Mouse (Mus musculus) spleen, postnatal 4 days (tissue): ENCODE results near the gene Lhfpl1.
A peak's percentile ranks its signal among the peaks of the same experiment; 100 is the strongest.
"Not testable (repeated sequence)": the region's sequence is repeated elsewhere in the genome, so short reads cannot be mapped to it uniquely, and the experiment has no call there.

Experiments
- DNase-seq, 2 experiments: peaks; one replicate each; pipeline ENCODE4 v3.0.0; 2022; ENCODE audit warnings: low spot score in 2 of 2

Lhfpl1 gene

DNA sequence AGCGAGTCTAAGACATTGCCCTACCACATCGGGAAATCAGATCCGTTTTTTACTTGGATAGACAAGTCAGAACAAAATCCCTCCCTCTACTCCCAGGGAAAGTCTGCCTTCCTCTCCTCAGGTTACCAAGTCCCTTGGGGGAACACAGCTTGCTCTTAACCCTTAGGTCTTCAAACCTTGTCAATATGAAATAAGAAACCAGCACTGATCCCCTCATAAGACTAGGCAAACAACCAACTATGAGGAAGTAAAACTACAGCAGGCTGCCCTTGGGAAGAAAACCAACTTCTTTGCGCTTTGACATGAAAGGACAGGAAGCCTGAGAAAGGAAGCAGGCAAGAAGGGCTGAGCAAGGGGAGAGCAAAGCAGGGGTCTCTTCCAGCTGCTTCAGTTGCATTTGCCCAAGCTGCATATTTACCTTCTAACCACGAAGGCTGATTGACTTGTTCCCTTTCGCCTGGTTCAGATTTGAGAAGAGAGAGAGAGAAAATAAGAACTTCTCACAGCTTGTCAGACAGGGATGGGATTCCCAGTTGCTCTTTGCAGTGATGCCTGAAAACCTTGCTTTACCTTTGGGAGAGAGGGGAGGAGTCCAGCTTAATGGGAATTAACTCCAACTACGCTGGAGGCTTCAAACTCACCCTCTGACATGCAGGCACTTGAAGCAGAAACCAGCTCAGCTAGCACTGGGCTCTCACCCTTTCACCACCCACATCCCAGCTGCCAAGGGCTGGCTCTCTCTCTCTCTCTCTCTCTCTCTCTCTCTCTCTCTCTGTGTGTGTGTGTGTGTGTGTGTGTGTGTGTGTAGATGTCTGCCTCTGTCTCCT is at the start of gene Lhfpl1:
Gene Lhfpl1, minus strand, starts transcription at position 713 of the 827 bp plus-strand sequence.
- DNase-seq: no peak

DNA sequence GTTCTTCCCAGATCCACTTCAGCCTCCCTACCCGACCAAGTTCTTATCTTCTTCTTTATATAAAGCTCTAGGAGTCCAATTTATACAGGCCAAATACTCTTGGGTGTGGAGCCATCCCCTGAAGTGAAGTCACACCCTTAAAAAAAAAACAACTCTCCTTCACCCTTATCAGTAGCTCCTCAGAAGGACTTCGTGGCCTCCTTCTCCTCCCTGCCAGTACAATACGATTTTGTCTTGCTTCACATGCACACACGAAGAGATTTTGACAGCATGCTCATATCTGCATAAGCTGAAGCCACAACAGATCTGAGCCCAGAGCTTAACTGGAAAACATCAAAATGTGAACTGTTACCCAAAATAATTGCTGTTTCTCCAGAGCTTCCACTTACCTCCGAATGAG is 22.9 kb upstream of the Lhfpl1 start:
- DNase-seq: no peak

DNA sequence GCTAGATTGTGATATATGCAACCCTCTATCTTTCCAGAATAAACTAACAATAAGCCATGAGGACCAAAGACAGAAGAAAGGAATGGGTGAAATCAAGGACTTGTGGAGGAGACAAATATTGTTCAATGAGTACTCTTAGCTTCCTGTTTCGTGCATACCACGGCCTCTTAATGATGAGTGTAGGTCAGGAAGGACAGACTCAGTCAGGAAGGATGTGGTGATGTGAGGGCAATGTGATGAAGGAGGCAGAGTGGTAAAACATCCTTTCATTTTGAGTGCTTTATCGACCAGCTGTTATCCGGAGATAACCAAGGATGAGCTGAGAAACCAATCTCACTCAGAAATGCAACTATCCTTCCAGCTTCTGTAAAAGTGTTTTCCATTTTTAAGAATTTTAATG is 13.6 kb upstream of the Lhfpl1 start:
- no peak for DNase-seq

DNA sequence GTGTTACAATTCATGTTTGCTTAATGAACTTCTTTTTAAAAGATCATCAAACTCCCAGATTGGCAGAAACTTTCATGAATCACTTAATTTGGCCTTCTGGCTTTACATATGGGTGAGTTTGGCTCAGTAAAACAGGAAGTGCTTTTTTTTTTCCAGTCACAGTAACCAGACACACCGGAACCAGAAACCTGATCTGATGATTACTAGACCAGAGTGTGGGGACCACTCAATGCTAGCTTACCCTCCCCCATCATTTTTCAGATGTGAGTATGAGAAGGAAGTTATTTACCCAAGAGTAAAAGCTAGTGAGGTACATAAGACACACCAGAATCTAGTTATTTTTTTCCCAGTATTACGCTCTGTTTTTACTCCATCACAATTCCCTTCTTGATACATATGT is 6.5 kb downstream of the Lhfpl1 start:
- DNase-seq: no peak

DNA sequence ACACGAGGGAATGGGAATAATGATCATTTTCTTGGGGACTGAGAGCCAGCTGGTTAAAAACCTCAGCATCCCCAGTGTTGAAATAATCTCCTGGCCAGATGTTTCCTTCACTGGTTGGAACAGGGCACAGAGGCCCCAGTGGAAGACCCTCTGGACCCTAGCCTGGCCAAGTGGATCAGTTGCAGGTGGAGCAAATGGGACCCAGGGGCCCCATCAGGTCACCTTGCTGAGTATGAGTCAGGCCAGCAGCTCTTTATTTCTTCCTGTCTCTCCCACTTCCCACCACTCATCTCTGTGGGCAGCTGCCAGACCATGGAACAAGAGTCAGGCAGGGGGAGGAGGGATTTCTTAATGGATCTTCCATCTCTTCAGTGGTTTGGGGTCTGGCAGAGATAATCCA is 12.7 kb downstream of the Lhfpl1 start:
- no peak for DNase-seq

DNA sequence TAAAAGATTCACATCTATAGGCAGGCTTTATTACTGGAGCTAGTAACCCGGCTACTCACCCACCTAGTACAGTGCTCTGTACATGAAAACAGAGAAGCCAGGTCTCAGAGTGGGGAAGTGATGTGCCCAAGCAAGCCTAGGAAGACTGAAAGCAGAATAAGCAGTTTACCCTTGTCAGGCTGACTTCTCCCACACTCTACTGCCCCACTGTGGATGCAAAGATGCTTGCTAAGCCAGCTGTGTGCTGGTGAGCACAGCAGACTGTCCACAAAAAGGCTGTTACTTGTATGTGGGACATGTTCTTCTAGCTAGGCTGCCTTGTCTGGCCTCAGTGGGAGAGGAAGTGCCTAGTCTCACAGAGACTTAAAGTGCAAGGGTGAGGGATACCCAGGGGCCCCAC is 40.3 kb downstream of the Lhfpl1 start:
- peak in 1 of 2 experiments; percentile 8 for DNase-seq

DNA sequence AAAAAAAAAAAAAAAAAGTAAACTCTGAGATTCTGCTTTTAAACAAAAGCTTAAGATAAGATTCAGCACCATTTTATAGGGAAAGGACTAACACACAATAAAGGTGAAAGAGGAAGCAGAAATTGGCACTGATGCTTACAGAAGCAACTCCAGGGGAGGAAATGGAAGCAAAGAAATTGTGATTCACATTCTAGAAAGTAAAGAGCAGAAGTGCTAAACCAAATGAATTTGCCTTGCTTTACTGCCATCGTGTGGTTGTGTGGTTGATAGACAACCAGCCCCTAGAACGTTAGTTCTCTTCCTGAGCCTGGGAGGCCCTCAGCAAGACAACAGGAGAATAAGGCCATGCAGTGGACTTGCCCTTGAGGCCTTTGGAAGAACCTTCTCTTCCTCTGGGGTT is 41.7 kb downstream of the Lhfpl1 start:
- DNase-seq: no peak

DNA sequence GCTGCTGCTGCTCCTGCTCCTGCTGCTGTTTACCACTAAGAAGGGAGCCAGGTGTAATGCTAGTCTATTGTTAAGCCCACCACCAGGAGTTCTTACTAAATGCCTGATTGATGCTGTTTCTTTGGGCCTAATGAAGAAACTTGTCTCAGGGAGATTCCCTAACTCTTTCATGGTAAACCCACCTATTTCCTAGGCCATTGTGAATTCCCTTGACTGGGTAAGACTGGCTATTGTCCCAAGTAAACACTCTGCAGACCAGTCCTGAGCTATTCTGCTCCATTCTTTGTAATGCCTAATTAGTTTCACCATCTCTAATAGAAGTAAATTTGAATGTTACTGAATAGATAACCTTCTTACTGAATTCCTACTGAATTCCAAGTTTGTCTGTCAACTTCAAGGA is 48.7 kb downstream of the Lhfpl1 start:
- DNase-seq: not testable (repeated sequence)

DNA sequence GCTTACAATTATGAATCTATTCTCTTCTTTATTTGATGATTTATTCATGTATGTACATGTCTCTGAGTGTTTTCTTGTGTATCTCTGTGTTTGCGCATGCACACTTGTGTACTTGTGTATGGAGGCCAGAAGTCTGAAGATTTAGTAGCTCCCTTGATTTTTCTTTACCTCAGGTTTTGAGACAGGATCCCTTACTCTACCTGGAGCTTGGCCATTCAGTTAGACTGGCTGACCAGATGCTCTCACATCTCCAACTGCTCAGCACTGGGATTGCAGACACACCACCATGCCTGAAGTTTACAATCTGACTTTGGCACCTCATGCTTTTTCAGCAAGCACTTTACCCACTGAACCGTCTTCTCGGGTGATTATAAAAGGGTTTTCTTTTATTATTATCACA is 76.7 kb downstream of the Lhfpl1 start:
- DNase-seq: no peak

DNA sequence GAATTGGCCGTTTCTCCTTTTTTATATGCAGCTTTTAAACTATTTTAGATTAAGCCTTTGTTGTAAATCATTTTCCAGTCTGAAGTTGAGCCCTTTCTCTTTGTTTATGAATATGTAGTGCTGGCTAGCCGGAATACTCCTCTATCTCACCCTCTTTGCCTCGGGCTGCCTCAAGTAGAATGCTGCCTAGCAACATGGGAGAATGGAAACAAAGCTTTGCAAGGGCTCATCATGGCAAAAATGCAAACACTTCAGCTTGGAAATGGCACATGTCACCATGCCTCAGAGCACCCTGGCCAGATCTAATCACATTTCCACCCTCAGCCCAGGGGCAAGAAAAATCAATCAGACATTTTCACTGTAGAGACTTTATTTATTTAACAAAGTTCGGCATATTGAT is 77.1 kb downstream of the Lhfpl1 start:
- no peak for DNase-seq

DNA sequence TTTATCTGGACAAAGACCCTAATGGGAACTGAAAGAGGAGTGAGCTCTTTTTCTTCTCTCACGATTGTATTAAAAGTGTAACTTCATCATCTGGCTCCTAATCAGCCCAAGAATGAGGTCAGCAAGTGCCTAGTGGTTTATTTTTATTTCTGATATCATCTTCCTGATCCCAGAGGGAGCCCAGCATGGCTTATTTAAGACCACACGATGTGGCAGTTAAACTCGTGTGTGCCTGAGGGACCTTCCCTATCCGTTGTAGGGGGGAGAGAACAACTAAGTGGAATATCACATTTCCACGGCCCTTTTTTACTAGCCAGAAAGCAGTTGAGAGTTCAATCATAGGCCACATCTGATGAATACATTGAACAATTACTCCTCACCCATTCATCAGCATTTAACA is 87.1 kb downstream of the Lhfpl1 start:
- no peak for DNase-seq
